Mouse (Mus musculus) intestine, embryonic 14.5 days (tissue): ENCODE measurements at regions not wholly inside any gene's neighbourhood (a gene's known extent, or its start where the extent isn't known, plus 50 kb on each side); places are given as distances from the start of the nearest gene placed in this dataset.

Source experiments
- ATAC-seq: fragments of 200-750 bp; cut with Nextera tagmentation; replicated peaks from 2 replicates; pipeline ENCODE4 v1.8.0; 2017; ENCODE audit warnings: low read depth, moderate number of reproducible peaks, moderate TSS enrichment, moderate library complexity; ENCODE audit not compliant: low FRiP score, low TSS enrichment
- DNase-seq: peaks from one replicate; pipeline ENCODE4 v3.0.0-alpha.2; 2018; ENCODE audit warnings: low spot score
- H3K27ac ChIP-seq: fragments of 300-500 bp; sonication (generic); 2 replicates; pipeline ENCODE4 v1.5.1; 2014; ENCODE audit warnings: low read depth, mild to moderate bottlenecking, control low read depth
- H3K27me3 ChIP-seq: fragments of 300-500 bp; sonication (generic); replicated peaks from 2 replicates; pipeline ENCODE4 v1.6.1; 2014; ENCODE audit warnings: low read length, control low read depth; ENCODE audit not compliant: control insufficient read depth, insufficient read depth
- H3K36me3 ChIP-seq: fragments of 300-500 bp; sonication (generic); 2 replicates; pipeline ENCODE4 v1.6.1; 2014; ENCODE audit warnings: low read length, control low read depth; ENCODE audit not compliant: control insufficient read depth, insufficient read depth
- H3K4me1 ChIP-seq: fragments of 300-500 bp; sonication (generic); replicated peaks from 2 replicates; pipeline ENCODE4 v1.6.1; 2014; ENCODE audit warnings: low read length, control low read depth, mixed read lengths; ENCODE audit not compliant: control insufficient read depth, insufficient read depth
- H3K4me2 ChIP-seq: fragments of 300-500 bp; sonication (generic); 2 replicates; pipeline ENCODE4 v1.6.1; 2014; ENCODE audit warnings: low read length
- H3K4me3 ChIP-seq: fragments of 300-500 bp; sonication (generic); 2 replicates; pipeline ENCODE4 v1.5.1; 2014; ENCODE audit warnings: low read depth, low read length, control low read depth, mixed read lengths
- H3K9ac ChIP-seq: fragments of 300-500 bp; sonication (generic); 2 replicates; pipeline ENCODE4 v1.6.1; 2014; ENCODE audit warnings: mild to moderate bottlenecking, low read length
- H3K9me3 ChIP-seq: fragments of 300-500 bp; sonication (generic); 2 replicates; pipeline ENCODE4 v1.6.1; 2016; ENCODE audit warnings: low read length, control low read depth; ENCODE audit not compliant: control insufficient read depth
- WGBS: fragments of 180-500 bp; shearing (Covaris S2); extraction: QIAGEN DNeasy Blood & Tissue Kit; methylation state at CpG from one replicate; pipeline ENCODE4 v1.1.7; 2014; 5-methylcytosine and 5-hydroxymethylcytosine counted together

- H3K4me2 ChIP-seq = no peak overlapping the region
- no peak overlapping the region for H3K4me3 ChIP-seq
- peaks cover 10% of the 10 kb centered on the region; the same call in 1 of the 2 replicates for H3K9me3 ChIP-seq
- no peaks in the 10 kb centered on the region for H3K36me3 ChIP-seq
- H3K27ac ChIP-seq = no peak overlapping the region
- whole genome bisulfite sequencing = 58% methylated on average over 9 of the region's 9 CpGs
- H3K9ac ChIP-seq = no peak overlapping the region
- no peaks in the 10 kb centered on the region for H3K27me3 ChIP-seq
- ATAC-seq (no peak), DNase-seq (no peak)
- H3K4me1 ChIP-seq = no peaks in the 10 kb centered on the region
Measured at GRCm38 (mm10) chr11:52591596-52592180, 172.7 kb upstream of the Fstl4 start.

GRCm38 (mm10) chr11:52594092-52594491, 170.3 kb upstream of the Fstl4 start:
- ATAC-seq (no peak), DNase-seq (no peak)
- no peak overlapping the region for H3K9ac ChIP-seq
- no peak overlapping the region for H3K27ac ChIP-seq
- no peaks in the 10 kb centered on the region for H3K36me3 ChIP-seq
- H3K27me3 ChIP-seq = no peaks in the 10 kb centered on the region
- 60% methylated on average over 4 of the region's 4 CpGs for WGBS
- H3K4me3 ChIP-seq = no peak overlapping the region
- peaks cover 10% of the 10 kb centered on the region; the same call in 1 of the 2 replicates for H3K9me3 ChIP-seq
- no peaks in the 10 kb centered on the region for H3K4me1 ChIP-seq
- H3K4me2 ChIP-seq = no peak overlapping the region

- Histone ChIP-seq H3K9ac (no peak overlapping the region), H3K36me3 (no peaks in the 10 kb centered on the region), H3K4me3 (no peak overlapping the region), H3K4me1 (no peaks in the 10 kb centered on the region; the same call in 1 of the 2 replicates), H3K4me2 (no peak overlapping the region), H3K27ac (no peak overlapping the region), H3K27me3 (no peaks in the 10 kb centered on the region), H3K9me3 (no peaks in the 10 kb centered on the region)
- 83% methylated on average over 6 of the region's 6 CpGs for WGBS
- DNase-seq (no peak), ATAC-seq (no peak)
Measured at GRCm38 (mm10) chr11:52601196-52601595, 163.2 kb upstream of the Fstl4 start.

- WGBS = 68% methylated on average over 15 of the region's 15 CpGs
- no peak for ATAC-seq
- no peak overlapping the region for H3K4me3 ChIP-seq
Measured at GRCm38 (mm10) chr11:52602061-52602561, 162.3 kb upstream of the Fstl4 start.

GRCm38 (mm10) chr11:52602796-52603195, 161.6 kb upstream of the Fstl4 start:
- Histone ChIP-seq H3K27me3 (no peaks in the 10 kb centered on the region), H3K9ac (no peak overlapping the region), H3K9me3 (no peaks in the 10 kb centered on the region), H3K4me2 (no peak overlapping the region), H3K4me1 (no peaks in the 10 kb centered on the region; the same call in 1 of the 2 replicates), H3K27ac (no peak overlapping the region), H3K4me3 (no peak overlapping the region), H3K36me3 (no peaks in the 10 kb centered on the region)
- 75% methylated on average over 5 of the region's 5 CpGs for WGBS
- ATAC-seq = no peak
- no peak for DNase-seq

More at GRCm38 (mm10) chr11:52602061-52602561, 162.3 kb upstream of the Fstl4 start:
- no peak overlapping the region for H3K27ac ChIP-seq
- H3K36me3 ChIP-seq = no peaks in the 10 kb centered on the region
- no peak overlapping the region for H3K9ac ChIP-seq
- H3K4me1 ChIP-seq = no peaks in the 10 kb centered on the region; the same call in 1 of the 2 replicates
- no peak for DNase-seq
- H3K4me2 ChIP-seq = no peak overlapping the region
- H3K27me3 ChIP-seq = no peaks in the 10 kb centered on the region
- no peaks in the 10 kb centered on the region for H3K9me3 ChIP-seq

- Histone ChIP-seq H3K27ac (no peak overlapping the region), H3K4me2 (no peak overlapping the region), H3K4me1 (no peaks in the 10 kb centered on the region), H3K36me3 (no peaks in the 10 kb centered on the region), H3K4me3 (no peak overlapping the region), H3K27me3 (no peaks in the 10 kb centered on the region), H3K9ac (no peak overlapping the region), H3K9me3 (peaks cover 3% of the 10 kb centered on the region; the same call in 1 of the 2 replicates)
- DNase-seq = no peak
- no peak for ATAC-seq
- 96% methylated on average over 1 of the region's 1 CpGs for WGBS
Measured at GRCm38 (mm10) chr11:52610681-52611165, 153.7 kb upstream of the Fstl4 start.

- WGBS = 61% methylated on average over 4 of the region's 4 CpGs
- DNase-seq = no peak
- H3K4me3 ChIP-seq = no peak overlapping the region
Measured at GRCm38 (mm10) chr11:52615622-52616021, 148.8 kb upstream of the Fstl4 start.

GRCm38 (mm10) chr11:52618646-52619045, 145.8 kb upstream of the Fstl4 start:
- no peak for DNase-seq
- Histone ChIP-seq H3K9ac (no peak overlapping the region), H3K4me3 (no peak overlapping the region), H3K9me3 (no peaks in the 10 kb centered on the region), H3K36me3 (no peaks in the 10 kb centered on the region), H3K27ac (no peak overlapping the region), H3K4me2 (no peak overlapping the region), H3K27me3 (no peaks in the 10 kb centered on the region), H3K4me1 (no peaks in the 10 kb centered on the region)
- 69% methylated on average over 9 of the region's 9 CpGs for WGBS
- ATAC-seq = no peak

More at GRCm38 (mm10) chr11:52615622-52616021, 148.8 kb upstream of the Fstl4 start:
- no peaks in the 10 kb centered on the region for H3K4me1 ChIP-seq
- no peak overlapping the region for H3K9ac ChIP-seq
- H3K27ac ChIP-seq = no peak overlapping the region
- H3K9me3 ChIP-seq = no peaks in the 10 kb centered on the region
- H3K4me2 ChIP-seq = no peak overlapping the region
- no peaks in the 10 kb centered on the region for H3K27me3 ChIP-seq
- ATAC-seq = no peak
- no peaks in the 10 kb centered on the region for H3K36me3 ChIP-seq

- Histone ChIP-seq H3K4me3 (no peak overlapping the region), H3K27me3 (no peaks in the 10 kb centered on the region), H3K27ac (no peak overlapping the region), H3K36me3 (no peaks in the 10 kb centered on the region), H3K9me3 (no peaks in the 10 kb centered on the region), H3K4me2 (no peak overlapping the region), H3K9ac (no peak overlapping the region), H3K4me1 (no peaks in the 10 kb centered on the region)
- 59% methylated on average over 4 of the region's 4 CpGs for WGBS
- ATAC-seq (no peak), DNase-seq (no peak)
Measured at GRCm38 (mm10) chr11:52622861-52623260, 141.6 kb upstream of the Fstl4 start.
